Mouse (Mus musculus) embryonic facial prominence, embryonic 10.5 days (tissue): ENCODE measurements around the gene Cfap99. TPM values are rescaled to one million over a fixed set of nuclear protein-coding genes. Genes with fewer than 3 reads are reported as not detected.
A peak's percentile ranks its signal among the peaks of the same experiment; 100 is the strongest.

Experiments
- DNase-seq: peaks from one replicate; pipeline ENCODE4 v3.0.0-alpha.2; 2017; ENCODE audit warnings: low spot score
- H3K27ac ChIP-seq: fragments of 300-500 bp; sonication (generic); replicated peaks from 2 replicates; pipeline ENCODE4 v1.5.1; 2016; ENCODE audit warnings: mild to moderate bottlenecking
- H3K27me3 ChIP-seq: fragments of 300-500 bp; sonication (generic); replicated peaks from 2 replicates; pipeline ENCODE4 v1.6.1; 2016; ENCODE audit warnings: low read depth, mild to moderate bottlenecking; ENCODE audit not compliant: poor library complexity, severe bottlenecking
- H3K36me3 ChIP-seq: fragments of 300-500 bp; sonication (generic); replicated peaks from 2 replicates; pipeline ENCODE4 v1.6.1; 2016; ENCODE audit warnings: mild to moderate bottlenecking, moderate library complexity
- H3K4me1 ChIP-seq: fragments of 300-500 bp; sonication (generic); 2 replicates; pipeline ENCODE4 v1.6.1; 2016
- H3K4me3 ChIP-seq: fragments of 300-500 bp; sonication (generic); 2 replicates; pipeline ENCODE4 v1.5.1; 2016; ENCODE audit warnings: mild to moderate bottlenecking, moderate library complexity
- H3K9me3 ChIP-seq: fragments of 300-500 bp; sonication (generic); 2 replicates; pipeline ENCODE4 v1.6.1; 2016; ENCODE audit warnings: mild to moderate bottlenecking
- WGBS: fragments of 180-500 bp; shearing (Covaris S2); methylation state at CpG from one replicate; pipeline ENCODE4 v1.1.7; 2016; 5-methylcytosine and 5-hydroxymethylcytosine counted together
- polyA plus RNA-seq: library from polyadenylated mRNA; unstranded; fragments of >200 nt; fragmentation: Nextera tagmentation; extraction: Ambion mirVana; gene quantifications from 2 replicates; pipeline ENCODE4 v1.2.1, GENCODE M21; 2016

Cfap99 gene
- polyA plus RNA-seq, 1 experiment from 2014 or later: not detected

- WGBS: 42% methylated on average over 3 of the region's 3 CpGs
- Histone ChIP-seq H3K36me3 (no peaks in the 10 kb centered on the region), H3K27ac (no peak overlapping the region), H3K27me3 (peaks cover 71% of the 10 kb centered on the region), H3K9me3 (no peaks in the 10 kb centered on the region), H3K4me3 (no peak overlapping the region), H3K4me1 (peaks cover 47% of the 10 kb centered on the region)
- DNase-seq: peak; percentile 19
Measured at GRCm38 (mm10) chr5:34284156-34284750, 4.1 kb upstream of the Cfap99 start.

DNA sequence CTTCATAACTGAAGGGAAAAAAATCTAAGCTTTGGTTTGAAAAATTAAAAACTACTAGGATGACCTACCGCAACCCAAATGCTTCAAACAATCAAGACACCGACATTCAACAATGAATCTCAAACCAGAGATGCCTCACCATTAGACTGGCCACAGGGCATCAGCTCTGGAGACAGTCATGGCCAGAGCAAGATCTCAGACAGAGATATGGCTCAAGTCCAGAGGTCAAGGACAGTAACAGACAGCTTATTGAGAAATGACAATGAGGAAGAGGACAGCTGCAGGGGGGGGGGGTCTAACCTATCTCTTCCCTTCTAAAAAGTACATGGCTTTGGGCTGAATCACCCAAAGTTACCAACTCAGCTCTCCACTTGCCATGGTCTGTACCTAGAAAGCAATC, 3.1 kb upstream of the Cfap99 start:
- WGBS: 90% methylated on average over 2 of the region's 2 CpGs
- no peaks in the 10 kb centered on the region for H3K9me3 ChIP-seq
- H3K27ac ChIP-seq: no peak overlapping the region
- no peak overlapping the region for H3K4me3 ChIP-seq
- no peak for DNase-seq
- H3K36me3 ChIP-seq: no peaks in the 10 kb centered on the region
- peaks cover 82% of the 10 kb centered on the region for H3K27me3 ChIP-seq
- H3K4me1 ChIP-seq: peaks cover 47% of the 10 kb centered on the region

DNA sequence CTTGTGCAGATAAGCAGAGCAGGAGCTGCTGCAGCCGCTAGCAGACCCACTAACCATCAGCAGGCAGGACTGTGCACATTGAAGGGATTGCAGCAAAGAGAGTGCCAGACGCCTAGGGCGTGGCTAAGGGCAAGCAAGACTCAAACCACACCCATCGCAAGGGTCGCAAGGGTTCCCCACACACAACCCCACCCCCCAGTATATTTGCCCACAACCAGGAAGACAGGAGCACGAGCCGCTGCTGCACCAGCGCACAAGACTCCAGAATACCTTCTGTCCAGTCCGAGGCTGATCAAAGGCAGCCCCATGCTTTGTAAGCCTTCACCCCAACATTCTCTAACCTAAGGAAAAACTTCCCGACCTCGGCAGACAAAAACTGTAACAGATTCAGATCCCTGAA, 1.9 kb upstream of the Cfap99 start:
- peak overlapping the region; percentile 67 for H3K4me3 ChIP-seq
- H3K27me3 ChIP-seq: peaks cover 92% of the 10 kb centered on the region
- H3K4me1 ChIP-seq: peaks cover 47% of the 10 kb centered on the region
- no peaks in the 10 kb centered on the region for H3K36me3 ChIP-seq
- DNase-seq: peak; percentile 41
- no peak overlapping the region for H3K27ac ChIP-seq
- WGBS: 2% methylated on average over 11 of the region's 11 CpGs
- H3K9me3 ChIP-seq: no peaks in the 10 kb centered on the region

DNA sequence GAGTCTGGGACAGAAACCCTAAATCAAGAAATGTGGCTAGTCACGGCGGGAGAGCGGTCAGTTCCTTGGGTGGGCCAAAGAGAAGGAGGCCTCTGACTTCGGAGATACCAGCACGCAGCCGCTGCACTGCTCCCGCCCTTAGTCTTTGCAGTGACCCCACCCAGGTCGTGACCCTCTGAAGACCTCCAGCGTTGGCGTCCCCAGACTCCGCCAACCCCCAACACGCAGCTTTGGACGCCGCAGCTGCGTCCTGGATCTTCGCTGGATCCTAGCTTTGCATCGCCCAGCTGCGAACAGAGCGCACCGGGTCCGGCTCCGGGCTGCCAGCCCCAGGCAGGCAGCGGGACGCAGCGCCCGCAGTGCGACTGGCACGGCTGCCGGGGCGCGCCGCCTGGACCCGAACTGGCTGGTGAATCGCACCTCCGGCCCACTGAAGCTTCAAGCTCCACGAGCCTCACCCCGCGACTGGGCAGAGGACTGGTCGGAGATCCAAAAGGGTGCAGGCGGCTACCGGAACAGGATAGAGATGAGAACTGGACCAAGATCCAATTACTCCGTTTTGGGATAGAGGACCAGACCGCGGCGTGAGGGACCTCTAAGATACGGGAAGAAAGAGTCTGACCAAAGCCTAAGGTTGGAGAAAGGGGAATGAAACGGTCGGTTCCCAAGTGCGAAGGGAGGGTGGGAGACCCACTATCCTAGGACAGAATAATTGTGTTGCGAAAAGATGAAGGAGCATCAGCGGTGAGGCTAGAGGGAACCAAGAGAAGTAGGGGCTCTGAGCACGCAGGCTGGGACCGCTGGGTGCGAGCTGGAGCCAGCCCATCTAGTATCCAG, 1.2 kb upstream of the Cfap99 start:
- H3K27me3 ChIP-seq: peaks cover 91% of the 10 kb centered on the region
- no peaks in the 10 kb centered on the region for H3K9me3 ChIP-seq
- H3K36me3 ChIP-seq: no peaks in the 10 kb centered on the region
- peak; percentile 44 for DNase-seq
- under 1% methylated on average over 54 of the region's 54 CpGs for WGBS
- peak overlapping the region; percentile 67 for H3K4me3 ChIP-seq
- H3K4me1 ChIP-seq: peaks cover 47% of the 10 kb centered on the region
- H3K27ac ChIP-seq: no peak overlapping the region

GRCm38 (mm10) chr5:34287838-34288145, 608 bp upstream of the Cfap99 start:
- Histone ChIP-seq H3K4me1 (peaks cover 42% of the 10 kb centered on the region), H3K36me3 (no peaks in the 10 kb centered on the region), H3K27ac (peak overlapping the region; percentile 1; the same call in 1 of the 2 replicates), H3K27me3 (peaks cover 85% of the 10 kb centered on the region), H3K4me3 (peak overlapping the region; percentile 67), H3K9me3 (no peaks in the 10 kb centered on the region)
- 2% methylated on average over 18 of the region's 18 CpGs for WGBS
- no peak for DNase-seq

GRCm38 (mm10) chr5:34289286-34289685, 886 bp downstream of the Cfap99 start:
- H3K9me3 ChIP-seq: no peaks in the 10 kb centered on the region
- no peaks in the 10 kb centered on the region for H3K36me3 ChIP-seq
- H3K4me3 ChIP-seq: no peak overlapping the region
- 65% methylated on average over 2 of the region's 2 CpGs for WGBS
- no peak for DNase-seq
- H3K27ac ChIP-seq: no peak overlapping the region
- H3K27me3 ChIP-seq: peaks cover 70% of the 10 kb centered on the region
- H3K4me1 ChIP-seq: peaks cover 33% of the 10 kb centered on the region

DNA sequence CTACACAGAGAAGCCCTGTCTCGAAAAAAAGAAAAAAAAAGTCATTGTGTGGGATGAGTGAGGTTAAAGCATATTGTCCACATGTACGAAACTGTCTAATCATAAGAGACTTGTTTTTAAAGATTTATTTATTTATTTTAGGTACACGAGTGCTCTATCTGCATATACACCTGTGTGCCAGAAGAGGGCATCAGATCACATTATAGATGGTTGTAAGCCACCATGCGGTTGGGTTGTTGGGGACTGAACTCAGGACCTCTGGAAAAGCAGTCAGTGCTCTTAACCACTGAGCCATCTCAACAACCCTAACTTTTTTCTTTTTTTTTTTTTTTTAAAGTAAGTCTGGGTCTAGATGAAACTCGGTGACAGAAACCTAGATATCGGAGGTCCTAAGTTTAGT, 5.0 kb downstream of the Cfap99 start:
- Histone ChIP-seq H3K4me1 (peaks cover 11% of the 10 kb centered on the region), H3K4me3 (no peak overlapping the region), H3K36me3 (no peaks in the 10 kb centered on the region), H3K27me3 (peaks cover 29% of the 10 kb centered on the region), H3K27ac (no peak overlapping the region), H3K9me3 (no peaks in the 10 kb centered on the region)
- 81% methylated on average over 6 of the region's 6 CpGs for WGBS
- no peak for DNase-seq

- WGBS: 41% methylated on average over 2 of the region's 2 CpGs
- Histone ChIP-seq H3K27me3 (peaks cover 16% of the 10 kb centered on the region), H3K9me3 (no peaks in the 10 kb centered on the region), H3K27ac (no peak overlapping the region), H3K36me3 (no peaks in the 10 kb centered on the region), H3K4me1 (peaks cover 5% of the 10 kb centered on the region; the same call in 1 of the 2 replicates), H3K4me3 (no peak overlapping the region)
- no peak for DNase-seq
Measured at GRCm38 (mm10) chr5:34294696-34295095, 6.3 kb downstream of the Cfap99 start.

DNA sequence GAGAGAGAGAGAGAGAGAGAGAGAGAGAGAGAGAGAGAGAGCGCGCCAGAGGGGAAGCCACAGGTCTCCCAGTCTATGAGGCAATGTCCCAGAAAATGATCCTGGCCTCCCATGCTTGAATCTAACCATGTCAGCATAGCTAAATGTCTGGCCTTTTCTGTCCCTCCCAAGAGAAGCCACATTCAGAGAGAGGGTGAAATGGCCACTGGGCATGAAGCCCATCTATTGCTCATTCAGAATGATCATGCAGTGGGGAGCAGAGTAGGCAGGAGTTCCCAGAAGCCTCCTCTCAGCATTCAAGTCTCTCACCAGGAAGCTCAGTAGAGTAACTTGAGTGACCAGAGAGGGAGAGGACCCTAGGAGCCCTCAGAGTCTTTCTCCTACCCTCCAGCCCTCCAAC, 6.7 kb downstream of the Cfap99 start:
- H3K27ac ChIP-seq: no peak overlapping the region
- no peak overlapping the region for H3K4me3 ChIP-seq
- H3K27me3 ChIP-seq: peaks cover 11% of the 10 kb centered on the region
- H3K36me3 ChIP-seq: no peaks in the 10 kb centered on the region
- DNase-seq: no peak
- 84% methylated on average over 2 of the region's 2 CpGs for WGBS
- no peaks in the 10 kb centered on the region for H3K9me3 ChIP-seq
- H3K4me1 ChIP-seq: peaks cover 5% of the 10 kb centered on the region; the same call in 1 of the 2 replicates

GRCm38 (mm10) chr5:34298061-34298460, 9.7 kb downstream of the Cfap99 start:
- no peaks in the 10 kb centered on the region for H3K36me3 ChIP-seq
- H3K4me3 ChIP-seq: no peak overlapping the region
- H3K27me3 ChIP-seq: no peaks in the 10 kb centered on the region
- 55% methylated on average over 4 of the region's 4 CpGs for WGBS
- no peaks in the 10 kb centered on the region for H3K9me3 ChIP-seq
- no peak overlapping the region for H3K27ac ChIP-seq
- DNase-seq: no peak
- peaks cover 5% of the 10 kb centered on the region; the same call in 1 of the 2 replicates for H3K4me1 ChIP-seq

- no peaks in the 10 kb centered on the region for H3K36me3 ChIP-seq
- no peak overlapping the region for H3K27ac ChIP-seq
- no peak for DNase-seq
- H3K9me3 ChIP-seq: no peaks in the 10 kb centered on the region
- H3K27me3 ChIP-seq: no peaks in the 10 kb centered on the region
- H3K4me1 ChIP-seq: peaks cover 5% of the 10 kb centered on the region; the same call in 1 of the 2 replicates
- 86% methylated on average over 10 of the region's 10 CpGs for WGBS
- no peak overlapping the region for H3K4me3 ChIP-seq
Measured at GRCm38 (mm10) chr5:34298937-34299535, 10.6 kb downstream of the Cfap99 start.

- Histone ChIP-seq H3K36me3 (no peaks in the 10 kb centered on the region), H3K4me3 (no peak overlapping the region), H3K27me3 (no peaks in the 10 kb centered on the region), H3K4me1 (no peaks in the 10 kb centered on the region), H3K27ac (no peak overlapping the region), H3K9me3 (no peaks in the 10 kb centered on the region)
- WGBS: 81% methylated on average over 7 of the region's 7 CpGs
- no peak for DNase-seq
Measured at GRCm38 (mm10) chr5:34302377-34302776, 14.0 kb downstream of the Cfap99 start.

DNA sequence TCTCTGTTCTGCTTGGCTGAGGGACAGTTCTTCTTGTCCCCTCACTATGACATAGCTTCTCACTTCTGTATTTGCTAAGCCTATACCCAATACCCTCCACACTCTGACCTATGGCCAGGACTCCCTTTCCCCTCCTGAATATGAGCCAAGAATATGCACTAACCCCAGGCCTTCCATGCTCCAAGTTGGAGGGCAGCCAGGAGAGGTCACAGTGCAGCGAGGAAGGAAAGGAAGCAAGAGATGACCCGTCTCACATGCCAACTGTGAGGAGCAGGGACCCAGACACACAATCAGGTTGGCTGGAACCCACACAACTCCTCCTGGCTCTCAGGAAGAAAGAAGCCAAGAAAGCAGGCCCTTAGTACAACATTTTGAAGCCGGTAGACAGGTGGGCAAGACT, 20.6 kb downstream of the Cfap99 start:
- Histone ChIP-seq H3K27ac (no peak overlapping the region), H3K9me3 (no peaks in the 10 kb centered on the region), H3K4me1 (no peaks in the 10 kb centered on the region), H3K27me3 (no peaks in the 10 kb centered on the region), H3K4me3 (no peak overlapping the region), H3K36me3 (no peaks in the 10 kb centered on the region)
- DNase-seq: no peak
- WGBS: 83% methylated on average over 3 of the region's 3 CpGs
